Mouse (Mus musculus) hindbrain, embryonic 12.5 days (tissue): ENCODE data around the gene Add1. TPM values are rescaled to one million over a fixed set of nuclear protein-coding genes. Genes with fewer than 3 reads are reported as not detected.

ENCODE experiments used
- ATAC-seq: fragments of 200-750 bp; cut with Nextera tagmentation; 2 replicates; pipeline ENCODE4 v1.8.0; 2017; ENCODE audit warnings: moderate TSS enrichment; ENCODE audit not compliant: low FRiP score
- H3K27ac ChIP-seq: fragments of 300-500 bp; sonication (generic); 2 replicates; pipeline ENCODE4 v1.5.1; 2016; ENCODE audit warnings: mild to moderate bottlenecking
- H3K27me3 ChIP-seq: fragments of 300-500 bp; sonication (generic); 2 replicates; pipeline ENCODE4 v1.6.1; 2016; ENCODE audit warnings: mild to moderate bottlenecking
- H3K36me3 ChIP-seq: fragments of 300-500 bp; sonication (generic); 2 replicates; pipeline ENCODE4 v1.6.1; 2016; ENCODE audit warnings: mild to moderate bottlenecking
- H3K4me1 ChIP-seq: fragments of 300-500 bp; sonication (generic); 2 replicates; pipeline ENCODE4 v1.6.1; 2016
- H3K4me2 ChIP-seq: fragments of 300-500 bp; sonication (generic); replicated peaks from 2 replicates; pipeline ENCODE4 v1.6.1; 2016; ENCODE audit warnings: mild to moderate bottlenecking
- H3K4me3 ChIP-seq: fragments of 300-500 bp; sonication (generic); 2 replicates; pipeline ENCODE4 v1.5.1; 2016; ENCODE audit warnings: mild to moderate bottlenecking
- H3K9ac ChIP-seq: fragments of 300-500 bp; sonication (generic); 2 replicates; pipeline ENCODE4 v1.6.1; 2016; ENCODE audit warnings: mild to moderate bottlenecking, moderate library complexity
- H3K9me3 ChIP-seq: fragments of 300-500 bp; sonication (generic); replicated peaks from 2 replicates; pipeline ENCODE4 v1.6.1; 2016; ENCODE audit warnings: mild to moderate bottlenecking
- WGBS: fragments of 180-500 bp; shearing (Covaris S2); methylation state at CpG from one replicate; pipeline ENCODE4 v1.1.7; 2016; 5-methylcytosine and 5-hydroxymethylcytosine counted together
- microRNA-seq: library from miRNA; unstranded; fragments of <30 nt; microRNA quantifications from one replicate; pipeline ENCODE4, GENCODE M21; 2017
- polyA plus RNA-seq: library from polyadenylated mRNA; unstranded; fragments of >200 nt; fragmentation: Nextera tagmentation; extraction: Ambion mirVana; gene quantifications from 2 replicates; pipeline ENCODE4 v1.2.1, GENCODE M21; 2016

Gene Add1
- polyA plus RNA-seq, 1 experiment from 2014 or later: 223 TPM

GRCm38 (mm10) chr5:34660591-34661130 lies 87.2 kb downstream of the Add1 start:
- ATAC-seq: peak; percentile 11
- WGBS: under 1% methylated on average over 57 of the region's 57 CpGs

GRCm38 (mm10) chr5:34661909-34662308 lies 88.4 kb downstream of the Add1 start:
- Histone ChIP-seq H3K9me3 (no peaks in the 10 kb centered on the region), H3K4me2 (no peak overlapping the region), H3K36me3 (no peaks in the 10 kb centered on the region), H3K27me3 (no peaks in the 10 kb centered on the region), H3K9ac (no peak overlapping the region), H3K4me3 (no peak overlapping the region), H3K4me1 (peaks cover 12% of the 10 kb centered on the region), H3K27ac (no peak overlapping the region)
- ATAC-seq: no peak
- WGBS: 81% methylated on average over 4 of the region's 4 CpGs

More at GRCm38 (mm10) chr5:34660591-34661130, 87.2 kb downstream of the Add1 start:
- no peaks in the 10 kb centered on the region for H3K9me3 ChIP-seq
- peak overlapping the region; percentile 67 for H3K4me3 ChIP-seq
- H3K4me1 ChIP-seq: peaks cover 12% of the 10 kb centered on the region
- peaks cover 10% of the 10 kb centered on the region for H3K36me3 ChIP-seq
- H3K27ac ChIP-seq: peak overlapping the region; percentile 75
- H3K9ac ChIP-seq: peak overlapping the region; percentile 55
- H3K27me3 ChIP-seq: no peaks in the 10 kb centered on the region
- peak overlapping the region; percentile 52 for H3K4me2 ChIP-seq

- Histone ChIP-seq H3K4me1 (peaks cover 12% of the 10 kb centered on the region), H3K9ac (no peak overlapping the region), H3K4me3 (no peak overlapping the region), H3K27me3 (no peaks in the 10 kb centered on the region), H3K36me3 (no peaks in the 10 kb centered on the region), H3K4me2 (no peak overlapping the region), H3K27ac (no peak overlapping the region), H3K9me3 (no peaks in the 10 kb centered on the region)
- ATAC-seq: no peak
- WGBS: 96% methylated on average over 2 of the region's 2 CpGs
Observed at GRCm38 (mm10) chr5:34663231-34663630, 89.8 kb downstream of the Add1 start.

GRCm38 (mm10) chr5:34669493-34669892 lies 96.0 kb downstream of the Add1 start:
- H3K4me1 ChIP-seq: no peaks in the 10 kb centered on the region
- H3K4me3 ChIP-seq: no peak overlapping the region
- 80% methylated on average over 2 of the region's 2 CpGs for whole genome bisulfite sequencing
- H3K27me3 ChIP-seq: no peaks in the 10 kb centered on the region
- no peak overlapping the region for H3K9ac ChIP-seq
- no peaks in the 10 kb centered on the region for H3K36me3 ChIP-seq
- no peak overlapping the region for H3K4me2 ChIP-seq
- no peak overlapping the region for H3K27ac ChIP-seq
- no peak for ATAC-seq
- H3K9me3 ChIP-seq: no peaks in the 10 kb centered on the region

- H3K4me1 ChIP-seq: no peaks in the 10 kb centered on the region
- H3K36me3 ChIP-seq: no peaks in the 10 kb centered on the region
- no peak overlapping the region for H3K27ac ChIP-seq
- no peaks in the 10 kb centered on the region for H3K9me3 ChIP-seq
- no peak for ATAC-seq
- no peak overlapping the region for H3K4me3 ChIP-seq
- no peak overlapping the region for H3K9ac ChIP-seq
- H3K27me3 ChIP-seq: no peaks in the 10 kb centered on the region
- 80% methylated on average over 4 of the region's 4 CpGs for WGBS
- no peak overlapping the region for H3K4me2 ChIP-seq
Observed at GRCm38 (mm10) chr5:34670280-34670679, 96.8 kb downstream of the Add1 start.

Small RNA genes within 50 kb of the gene (microRNA-seq; reads per million reads assigned to microRNA genes)
- 0.81 reads per million for gene Mir7036b

Other genes with a start within 250 kb of the Add1 start
- gene Rnf4, start 237.4 kb upstream of the Add1 start, polyA plus RNA-seq: 158 and 159 TPM in 2 replicates
- gene Fam193a, start 203.7 kb upstream of the Add1 start, polyA plus RNA-seq: 16.0 and 17.8 TPM in 2 replicates
- gene Tnip2, start 59.7 kb upstream of the Add1 start, polyA plus RNA-seq: 7.1 and 8.6 TPM in 2 replicates
- gene Sh3bp2, start 47.8 kb upstream of the Add1 start, polyA plus RNA-seq: 17.5 and 17.8 TPM in 2 replicates
- gene Mfsd10, start 63.5 kb downstream of the Add1 start, polyA plus RNA-seq: 89.3 and 90.5 TPM in 2 replicates
- gene Nop14, start 86.5 kb downstream of the Add1 start, polyA plus RNA-seq: 25.1 and 26.0 TPM in 2 replicates
- gene Grk4, start 86.7 kb downstream of the Add1 start, polyA plus RNA-seq: 2.8 TPM in 2 replicates
- gene Htt, start 188.1 kb downstream of the Add1 start, polyA plus RNA-seq: 19.0 and 20.3 TPM in 2 replicates